ENCODE assay signal across 12 mouse cellular contexts in the genomic region with DNA sequence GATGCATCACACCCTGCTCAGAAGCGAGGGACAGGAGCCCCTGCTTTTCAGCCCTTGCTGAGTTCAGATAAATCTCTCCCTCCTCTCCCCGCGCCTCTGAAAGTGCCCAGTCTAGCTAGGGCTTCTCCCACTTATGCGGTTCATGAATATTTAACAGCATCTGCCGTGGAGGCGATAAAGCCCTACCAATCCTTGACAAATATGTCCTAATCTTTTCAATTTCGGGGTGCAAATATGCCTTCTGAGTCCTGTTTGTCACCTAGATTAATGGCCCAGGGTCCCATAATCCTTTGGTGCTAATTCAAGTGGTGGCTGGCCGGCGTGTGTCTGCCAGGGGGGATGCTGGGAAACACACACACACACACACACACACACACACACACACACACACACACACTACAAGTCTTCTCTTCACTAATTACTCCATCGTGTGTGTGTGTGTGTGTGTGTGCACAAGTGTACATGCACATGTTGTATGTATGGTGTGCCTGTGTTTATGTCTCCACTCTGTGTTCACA.
DNase-seq lines count a peak whose midpoint lies in the region; ATAC-seq lines count a peak whose summit lies in the region.
"Had no signal": no experiment of that assay in that cellular context is flagged by ENCODE, and none has a peak within 500 bp of the region (broad histone marks: within the 10 kb centered on the region; RNA-seq: fewer than 3 reads in every experiment).

No protein-coding gene starts in this region.

- H3K9ac ChIP-seq in hindbrain, embryonic 13.5 days, result peak overlapping the region; percentile 60
- H3K9ac ChIP-seq: liver, embryonic 15.5 days had no signal

- intact Hi-C loops in left cerebral cortex, postnatal 14 days (cut with DNase I), result no loop called here

- H3K9me3 ChIP-seq in hindbrain, embryonic 13.5 days, result no peaks in the 10 kb centered on the region
- H3K9me3 ChIP-seq: G1E; liver, embryonic 15.5 days had no signal

- no peaks in the 10 kb centered on the region for H3K27me3 ChIP-seq in hindbrain, embryonic 13.5 days
- H3K27me3 ChIP-seq: liver, embryonic 15.5 days had no signal

- H3K4me3 ChIP-seq in hindbrain, embryonic 13.5 days, result no peak overlapping the region
- H3K4me3 ChIP-seq: liver, embryonic 15.5 days had no signal

- peak overlapping the region; percentile 7; the same call in 1 of the 2 replicates for H3K4me2 ChIP-seq in hindbrain, embryonic 13.5 days
- H3K4me2 ChIP-seq: liver, embryonic 15.5 days had no signal

- DNase-seq in embryo, embryonic 11 days, result peak; percentile 27
- DNase-seq in embryo, embryonic 10 days (ENCODE audit: low spot score), result no peak
- peak; percentile 35 to 39 for DNase-seq in left cerebral cortex, postnatal 14 days (ENCODE audit: low spot score in 2 of 2)
- peak; percentile 14 to 18 for DNase-seq in right cerebral cortex, adult 2 months (ENCODE audit: low spot score in 2 of 2)
- DNase-seq in kidney, postnatal 36 days, result no peak
- no peak for DNase-seq in thymus, postnatal 0 days (ENCODE audit: low spot score)
- no peak for DNase-seq in cerebellum, adult 9-10 months
- DNase-seq: cerebellum, adult 8-10 months; thymus, postnatal 4 days had no signal

- peak; percentile 80 for ATAC-seq in hindbrain, embryonic 13.5 days (ENCODE audit: low FRiP score)

- no peaks in the 10 kb centered on the region for H3K36me3 ChIP-seq in hindbrain, embryonic 13.5 days
- H3K36me3 ChIP-seq: G1E; liver, embryonic 15.5 days had no signal

- peak overlapping the region; percentile 86 for H3K27ac ChIP-seq in hindbrain, embryonic 13.5 days
- H3K27ac ChIP-seq: liver, embryonic 15.5 days had no signal

- peaks cover 22% of the 10 kb centered on the region for H3K4me1 ChIP-seq in hindbrain, embryonic 13.5 days (replicated peaks)
- H3K4me1 ChIP-seq: liver, embryonic 15.5 days had no signal

- WGBS in hindbrain, embryonic 13.5 days, result 21% methylated on average over 10 of the region's 10 CpGs

Comparison
In these comparisons a context has a peak if more than half of its experiments do, and no peak if none do; other contexts are left out.
1. DNase-seq: peak in embryo, embryonic 11 days (single experiment), left cerebral cortex, postnatal 14 days (2 of 2) and right cerebral cortex, adult 2 months (2 of 2); none in embryo, embryonic 10 days (single experiment), kidney, postnatal 36 days (0 of 2), thymus, postnatal 0 days (single experiment) and cerebellum, adult 9-10 months (single experiment).